Mouse (Mus musculus): ENCODE results near the gene Gm3646. TPM values are rescaled to one million over a fixed set of nuclear protein-coding genes. Genes with fewer than 3 reads are reported as not detected.
A peak's percentile ranks its signal among the peaks of the same experiment; 100 is the strongest.

The Gm3646 gene
- polyA plus RNA-seq, 1 experiment from 2014 or later = 1.1 TPM

GRCm38 (mm10) chr1:39804789-39805188 is 343 bp downstream of the Gm3646 start:
- H3K27me3 ChIP-seq (ENCODE audit: control insufficient read depth, insufficient read depth, low read length) = no peaks in the 10 kb centered on the region
- no peaks in the 10 kb centered on the region for H3K4me1 ChIP-seq (ENCODE audit: control insufficient read depth, insufficient read depth, low read length)
- no peak overlapping the region for H3K4me3 ChIP-seq (ENCODE audit: low read depth, low read length)
- H3K27ac ChIP-seq (ENCODE audit: low read depth, low read length) = peak overlapping the region; percentile 46
- H3K9ac ChIP-seq (ENCODE audit: low read depth, low read length) = no peak overlapping the region
- no peaks in the 10 kb centered on the region for H3K36me3 ChIP-seq (ENCODE audit: control insufficient read depth, insufficient read depth, low read length)
- H3K4me2 ChIP-seq = no peak overlapping the region
- WGBS (ENCODE audit: insufficient replicate concordance) = 83% methylated on average over 6 of the region's 6 CpGs
- no peaks in the 10 kb centered on the region for H3K9me3 ChIP-seq (replicated peaks; ENCODE audit: control insufficient read depth, low read length)
- ATAC-seq (replicated peaks; ENCODE audit: insufficient number of reproducible peaks, low FRiP score, low TSS enrichment) = no peak

- Histone ChIP-seq H3K9me3 (replicated peaks; ENCODE audit: control insufficient read depth, low read length) (no peaks in the 10 kb centered on the region), H3K4me3 (ENCODE audit: low read depth, low read length) (no peak overlapping the region), H3K4me1 (ENCODE audit: control insufficient read depth, insufficient read depth, low read length) (no peaks in the 10 kb centered on the region), H3K27ac (ENCODE audit: low read depth, low read length) (no peak overlapping the region), H3K9ac (ENCODE audit: low read depth, low read length) (no peak overlapping the region), H3K27me3 (ENCODE audit: control insufficient read depth, insufficient read depth, low read length) (no peaks in the 10 kb centered on the region), H3K36me3 (ENCODE audit: control insufficient read depth, insufficient read depth, low read length) (no peaks in the 10 kb centered on the region), H3K4me2 (no peak overlapping the region)
- ATAC-seq (replicated peaks; ENCODE audit: insufficient number of reproducible peaks, low FRiP score, low TSS enrichment) = no peak
- 75% methylated on average over 7 of the region's 7 CpGs for WGBS (ENCODE audit: insufficient replicate concordance)
These were observed 2.2 kb downstream of the Gm3646 start for GRCm38 (mm10) chr1:39802946-39803345.

- Histone ChIP-seq H3K4me2 (no peak overlapping the region), H3K9ac (ENCODE audit: low read depth, low read length) (no peak overlapping the region), H3K36me3 (ENCODE audit: control insufficient read depth, insufficient read depth, low read length) (no peaks in the 10 kb centered on the region), H3K27me3 (ENCODE audit: control insufficient read depth, insufficient read depth, low read length) (no peaks in the 10 kb centered on the region), H3K4me3 (ENCODE audit: low read depth, low read length) (no peak overlapping the region), H3K4me1 (ENCODE audit: control insufficient read depth, insufficient read depth, low read length) (no peaks in the 10 kb centered on the region), H3K9me3 (replicated peaks; ENCODE audit: control insufficient read depth, low read length) (no peaks in the 10 kb centered on the region), H3K27ac (ENCODE audit: low read depth, low read length) (no peak overlapping the region)
- 81% methylated on average over 6 of the region's 6 CpGs for WGBS (ENCODE audit: insufficient replicate concordance)
- no peak for ATAC-seq (replicated peaks; ENCODE audit: insufficient number of reproducible peaks, low FRiP score, low TSS enrichment)
These were observed 7.6 kb downstream of the Gm3646 start for GRCm38 (mm10) chr1:39797496-39797895.

GRCm38 (mm10) chr1:39796765-39797164 is 8.4 kb downstream of the Gm3646 start:
- H3K4me1 ChIP-seq (ENCODE audit: control insufficient read depth, insufficient read depth, low read length) = no peaks in the 10 kb centered on the region
- H3K4me3 ChIP-seq (ENCODE audit: low read depth, low read length) = no peak overlapping the region
- WGBS (ENCODE audit: insufficient replicate concordance) = 78% methylated on average over 3 of the region's 3 CpGs
- no peak for ATAC-seq (replicated peaks; ENCODE audit: insufficient number of reproducible peaks, low FRiP score, low TSS enrichment)
- no peaks in the 10 kb centered on the region for H3K36me3 ChIP-seq (ENCODE audit: control insufficient read depth, insufficient read depth, low read length)
- no peak overlapping the region for H3K27ac ChIP-seq (ENCODE audit: low read depth, low read length)
- no peaks in the 10 kb centered on the region for H3K9me3 ChIP-seq (replicated peaks; ENCODE audit: control insufficient read depth, low read length)
- no peaks in the 10 kb centered on the region for H3K27me3 ChIP-seq (ENCODE audit: control insufficient read depth, insufficient read depth, low read length)
- H3K9ac ChIP-seq (ENCODE audit: low read depth, low read length) = no peak overlapping the region
- H3K4me2 ChIP-seq = no peak overlapping the region

GRCm38 (mm10) chr1:39784632-39785031 is 20.5 kb downstream of the Gm3646 start:
- WGBS (ENCODE audit: insufficient replicate concordance) = 78% methylated on average over 5 of the region's 5 CpGs
- H3K9me3 ChIP-seq (replicated peaks; ENCODE audit: control insufficient read depth, low read length) = peaks cover 7% of the 10 kb centered on the region; the same call in 1 of the 2 replicates
- no peak overlapping the region for H3K27ac ChIP-seq (ENCODE audit: low read depth, low read length)
- no peak overlapping the region for H3K9ac ChIP-seq (ENCODE audit: low read depth, low read length)
- no peak for ATAC-seq (replicated peaks; ENCODE audit: insufficient number of reproducible peaks, low FRiP score, low TSS enrichment)
- H3K4me3 ChIP-seq (ENCODE audit: low read depth, low read length) = no peak overlapping the region
- H3K27me3 ChIP-seq (ENCODE audit: control insufficient read depth, insufficient read depth, low read length) = no peaks in the 10 kb centered on the region
- H3K4me2 ChIP-seq = no peak overlapping the region
- H3K4me1 ChIP-seq (ENCODE audit: control insufficient read depth, insufficient read depth, low read length) = no peaks in the 10 kb centered on the region
- H3K36me3 ChIP-seq (ENCODE audit: control insufficient read depth, insufficient read depth, low read length) = no peaks in the 10 kb centered on the region

GRCm38 (mm10) chr1:39781835-39782234 is 23.3 kb downstream of the Gm3646 start:
- Histone ChIP-seq H3K4me1 (ENCODE audit: control insufficient read depth, insufficient read depth, low read length) (no peaks in the 10 kb centered on the region), H3K36me3 (ENCODE audit: control insufficient read depth, insufficient read depth, low read length) (no peaks in the 10 kb centered on the region), H3K27me3 (ENCODE audit: control insufficient read depth, insufficient read depth, low read length) (no peaks in the 10 kb centered on the region), H3K9ac (ENCODE audit: low read depth, low read length) (no peak overlapping the region), H3K4me3 (ENCODE audit: low read depth, low read length) (no peak overlapping the region), H3K9me3 (replicated peaks; ENCODE audit: control insufficient read depth, low read length) (no peaks in the 10 kb centered on the region), H3K4me2 (no peak overlapping the region), H3K27ac (ENCODE audit: low read depth, low read length) (no peak overlapping the region)
- ATAC-seq (replicated peaks; ENCODE audit: insufficient number of reproducible peaks, low FRiP score, low TSS enrichment) = no peak
- WGBS (ENCODE audit: insufficient replicate concordance) = 78% methylated on average over 6 of the region's 6 CpGs

GRCm38 (mm10) chr1:39779111-39779980 is 25.8 kb downstream of the Gm3646 start:
- no peak overlapping the region for H3K9ac ChIP-seq (ENCODE audit: low read depth, low read length)

GRCm38 (mm10) chr1:39773991-39774729 is 31.0 kb downstream of the Gm3646 start:
- WGBS (ENCODE audit: insufficient replicate concordance) = 79% methylated on average over 14 of the region's 14 CpGs
- no peak for ATAC-seq (replicated peaks; ENCODE audit: insufficient number of reproducible peaks, low FRiP score, low TSS enrichment)

More at GRCm38 (mm10) chr1:39779111-39779980, 25.8 kb downstream of the Gm3646 start:
- Histone ChIP-seq H3K9me3 (replicated peaks; ENCODE audit: control insufficient read depth, low read length) (no peaks in the 10 kb centered on the region), H3K4me3 (ENCODE audit: low read depth, low read length) (no peak overlapping the region), H3K4me1 (ENCODE audit: control insufficient read depth, insufficient read depth, low read length) (no peaks in the 10 kb centered on the region), H3K36me3 (ENCODE audit: control insufficient read depth, insufficient read depth, low read length) (no peaks in the 10 kb centered on the region), H3K27ac (ENCODE audit: low read depth, low read length) (no peak overlapping the region), H3K4me2 (no peak overlapping the region), H3K27me3 (ENCODE audit: control insufficient read depth, insufficient read depth, low read length) (no peaks in the 10 kb centered on the region)
- WGBS (ENCODE audit: insufficient replicate concordance) = 66% methylated on average over 16 of the region's 16 CpGs
- no peak for ATAC-seq (replicated peaks; ENCODE audit: insufficient number of reproducible peaks, low FRiP score, low TSS enrichment)

More at GRCm38 (mm10) chr1:39773991-39774729, 31.0 kb downstream of the Gm3646 start:
- Histone ChIP-seq H3K4me1 (ENCODE audit: control insufficient read depth, insufficient read depth, low read length) (peaks cover 6% of the 10 kb centered on the region), H3K9me3 (replicated peaks; ENCODE audit: control insufficient read depth, low read length) (no peaks in the 10 kb centered on the region), H3K9ac (ENCODE audit: low read depth, low read length) (no peak overlapping the region), H3K27ac (ENCODE audit: low read depth, low read length) (no peak overlapping the region), H3K36me3 (ENCODE audit: control insufficient read depth, insufficient read depth, low read length) (no peaks in the 10 kb centered on the region), H3K4me3 (ENCODE audit: low read depth, low read length) (no peak overlapping the region), H3K27me3 (ENCODE audit: control insufficient read depth, insufficient read depth, low read length) (no peaks in the 10 kb centered on the region), H3K4me2 (no peak overlapping the region)

Data from heart, embryonic 11.5 days (tissue).